Mouse (Mus musculus) MEL (cell line): ENCODE measurements around the gene Tsc2. TPM values are rescaled to one million over a fixed set of nuclear protein-coding genes. Genes with fewer than 3 reads are reported as not detected.
A peak's percentile ranks its signal among the peaks of the same experiment; 100 is the strongest.

ENCODE experiments used
- DNase-seq: peaks from one replicate; pipeline ENCODE4 v3.0.0; 2011; ENCODE audit warnings: low read depth, low spot score
- H3K27ac ChIP-seq: 2 replicates; pipeline ENCODE4 v1.5.1; 2012; ENCODE audit warnings: low read depth, mild to moderate bottlenecking, control low read depth, low read length, moderate library complexity; ENCODE audit not compliant: control insufficient read depth
- H3K27me3 ChIP-seq, 2 experiments: fragments of 150-350 bp in 1 of 2; sonication (generic) in 1 of 2; 2 replicates each; pipeline ENCODE4 v1.6.1; 2012; ENCODE audit warnings: low read length in 2 of 2, mild to moderate bottlenecking in 2 of 2, improper control_type of control experiment in 1 of 2, moderate library complexity in 1 of 2; ENCODE audit not compliant: insufficient read depth in 2 of 2, control insufficient read depth in 1 of 2
- H3K36me3 ChIP-seq, 2 experiments: 2 replicates each; pipeline ENCODE4 v1.6.1; 2012 to 2014; ENCODE audit warnings: low read length in 2 of 2, improper control_type of control experiment in 1 of 2, inconsistent platforms in 1 of 2, mild to moderate bottlenecking in 1 of 2; ENCODE audit not compliant: insufficient read depth in 2 of 2, control insufficient read depth in 1 of 2
- H3K4me1 ChIP-seq, 2 experiments: fragments of 150-350 bp in 1 of 2; sonication (generic) in 1 of 2; 2 replicates each; pipeline ENCODE4 v1.6.1; 2012; ENCODE audit warnings: low read length in 2 of 2, improper control_type of control experiment in 1 of 2, mild to moderate bottlenecking in 1 of 2; ENCODE audit not compliant: insufficient read depth in 2 of 2, control insufficient read depth in 1 of 2
- H3K4me3 ChIP-seq, 2 experiments: fragments of 150-350 bp in 1 of 2; sonication (generic) in 1 of 2; 2 replicates each; pipeline ENCODE4 v1.5.1; 2012; ENCODE audit warnings: low read depth in 2 of 2, low read length in 2 of 2, mild to moderate bottlenecking in 2 of 2, moderate library complexity in 2 of 2, control low read depth in 1 of 2, improper control_type of control experiment in 1 of 2; ENCODE audit not compliant: control insufficient read depth in 1 of 2, insufficient read depth in 1 of 2
- H3K79me2 ChIP-seq: 2 replicates; pipeline ENCODE4 v1.6.1; 2012; ENCODE audit warnings: mild to moderate bottlenecking, low read length, moderate library complexity; ENCODE audit not compliant: control insufficient read depth, poor library complexity, insufficient read depth
- H3K9ac ChIP-seq: 2 replicates; pipeline ENCODE4 v1.6.1; 2012; ENCODE audit warnings: low read depth, mild to moderate bottlenecking, control low read depth, low read length, moderate library complexity; ENCODE audit not compliant: control insufficient read depth, poor library complexity, severe bottlenecking
- H3K9me3 ChIP-seq: fragments of 150-350 bp; sonication (generic); replicated peaks from 2 replicates; pipeline ENCODE4 v1.6.1; 2012; ENCODE audit warnings: mild to moderate bottlenecking, low read length, improper control_type of control experiment, moderate library complexity; ENCODE audit not compliant: insufficient read depth
- CHD1 ChIP-seq: IDR thresholded peaks from 2 replicates; pipeline ENCODE4 v1.6.1; 2012; ENCODE audit warnings: low read depth, mild to moderate bottlenecking, inconsistent platforms, low read length, improper control_type of control experiment
- CHD2 ChIP-seq: IDR thresholded peaks from 2 replicates; pipeline ENCODE4 v1.6.1; 2011; ENCODE audit warnings: low read length, improper control_type of control experiment
- CTCF ChIP-seq, 3 experiments: IDR thresholded peaks in 2 of 3; conservative IDR thresholded peaks in 1 of 3; 2 replicates each; pipeline ENCODE4 v1.5.1; 2011 to 2012; ENCODE audit warnings: low read length in 3 of 3, low read depth in 2 of 3, mild to moderate bottlenecking in 2 of 3, improper control_type of control experiment in 1 of 3, inconsistent platforms in 1 of 3, mixed read lengths in 1 of 3, moderate library complexity in 1 of 3; ENCODE audit not compliant: control insufficient read depth in 1 of 3, insufficient read depth in 1 of 3, poor library complexity in 1 of 3, severe bottlenecking in 1 of 3
- ELF1 ChIP-seq: IDR thresholded peaks from 2 replicates; pipeline ENCODE4 v1.6.1; 2014; ENCODE audit warnings: low read depth, mild to moderate bottlenecking, inconsistent platforms, low read length, improper control_type of control experiment, moderate library complexity
- EP300 ChIP-seq, 2 experiments: IDR thresholded peaks; 2 replicates each; pipeline ENCODE4 v1.6.1; 2011; ENCODE audit warnings: improper control_type of control experiment in 2 of 2, low read length in 2 of 2, low read depth in 1 of 2, mild to moderate bottlenecking in 1 of 2
- ETS1 ChIP-seq: IDR thresholded peaks from 2 replicates; pipeline ENCODE4 v1.6.1; 2012; ENCODE audit warnings: low read depth, mild to moderate bottlenecking, inconsistent platforms, low read length, improper control_type of control experiment, moderate library complexity
- GABPA ChIP-seq: IDR thresholded peaks from 2 replicates; pipeline ENCODE4 v1.6.1; 2012; ENCODE audit warnings: low read depth, mild to moderate bottlenecking, inconsistent platforms, low read length, improper control_type of control experiment, moderate library complexity
- JUND ChIP-seq: IDR thresholded peaks from 2 replicates; pipeline ENCODE4 v1.6.1; 2011; ENCODE audit warnings: low read depth, mild to moderate bottlenecking, improper control_type of control experiment, low read length
- MAFK ChIP-seq: IDR thresholded peaks from 2 replicates; pipeline ENCODE4 v1.6.1; 2011; ENCODE audit warnings: low read depth, mild to moderate bottlenecking, low read length, improper control_type of control experiment, borderline replicate concordance
- MAX ChIP-seq: IDR thresholded peaks from 2 replicates; pipeline ENCODE4 v1.6.1; 2011; ENCODE audit warnings: low read length, improper control_type of control experiment
- MEF2A ChIP-seq: IDR thresholded peaks from 2 replicates; pipeline ENCODE4 v1.6.1; 2014; ENCODE audit warnings: low read depth, mild to moderate bottlenecking, inconsistent platforms, low read length, improper control_type of control experiment; ENCODE audit not compliant: poor library complexity, insufficient replicate concordance, severe bottlenecking; ENCODE audit errors: extremely low read depth
- MXI1 ChIP-seq: IDR thresholded peaks from 2 replicates; pipeline ENCODE4 v1.6.1; 2011; ENCODE audit warnings: mild to moderate bottlenecking, low read depth, low read length, improper control_type of control experiment
- MYB ChIP-seq: IDR thresholded peaks from 2 replicates; pipeline ENCODE4 v1.6.1; 2011; ENCODE audit warnings: mild to moderate bottlenecking, low read depth, low read length, improper control_type of control experiment
- NELFE ChIP-seq: IDR thresholded peaks from 2 replicates; pipeline ENCODE4 v1.6.1; 2011; ENCODE audit warnings: low read depth, low read length, improper control_type of control experiment
- NRF1 ChIP-seq: IDR thresholded peaks from 2 replicates; pipeline ENCODE4 v1.6.1; 2014; ENCODE audit warnings: low read depth, mild to moderate bottlenecking, inconsistent platforms, low read length, improper control_type of control experiment, moderate library complexity; ENCODE audit not compliant: poor library complexity, insufficient read depth, severe bottlenecking
- POLR2AphosphoS2 ChIP-seq: IDR thresholded peaks from 2 replicates; pipeline ENCODE4 v1.6.1; 2011; ENCODE audit warnings: low read length, improper control_type of control experiment
- RAD21 ChIP-seq: IDR thresholded peaks from 2 replicates; pipeline ENCODE4 v1.6.1; 2011; ENCODE audit warnings: mild to moderate bottlenecking, low read depth, low read length, improper control_type of control experiment
- RCOR1 ChIP-seq: IDR thresholded peaks from 2 replicates; pipeline ENCODE4 v1.6.1; 2012; ENCODE audit warnings: low read depth, mild to moderate bottlenecking, inconsistent platforms, low read length, improper control_type of control experiment
- SIN3A ChIP-seq: IDR thresholded peaks from 2 replicates; pipeline ENCODE4 v1.6.1; 2012; ENCODE audit warnings: low read length, improper control_type of control experiment, inconsistent platforms
- SMC3 ChIP-seq: IDR thresholded peaks from 2 replicates; pipeline ENCODE4 v1.6.1; 2011; ENCODE audit warnings: low read depth, low read length, improper control_type of control experiment
- TCF12 ChIP-seq: IDR thresholded peaks from 2 replicates; pipeline ENCODE4 v1.6.1; 2014; ENCODE audit warnings: low read depth, mild to moderate bottlenecking, inconsistent platforms, low read length, improper control_type of control experiment, moderate library complexity
- UBTF ChIP-seq: IDR thresholded peaks from 2 replicates; pipeline ENCODE4 v1.6.1; 2012; ENCODE audit warnings: low read depth, mild to moderate bottlenecking, inconsistent platforms, low read length, improper control_type of control experiment, moderate library complexity, borderline replicate concordance; ENCODE audit not compliant: insufficient read depth
- USF1 ChIP-seq: IDR thresholded peaks from 2 replicates; pipeline ENCODE4 v1.6.1; 2014; ENCODE audit warnings: low read depth, mild to moderate bottlenecking, inconsistent platforms, low read length, improper control_type of control experiment, moderate library complexity
- ZC3H11A ChIP-seq: IDR thresholded peaks from 2 replicates; pipeline ENCODE4 v1.6.1; 2012; ENCODE audit warnings: low read depth, mild to moderate bottlenecking, inconsistent platforms, low read length, improper control_type of control experiment
- ZKSCAN1 ChIP-seq: IDR thresholded peaks from 2 replicates; pipeline ENCODE4 v1.6.1; 2012; ENCODE audit warnings: low read depth, mild to moderate bottlenecking, inconsistent platforms, low read length, improper control_type of control experiment, moderate library complexity
- polyA plus RNA-seq, 2 experiments: library from polyadenylated mRNA; stranded (reverse) in 1 of 2; unstranded in 1 of 2; fragments of >175 nt in 1 of 2; fragments of >200 nt in 1 of 2; gene quantifications; 2 replicates each; pipeline versions ENCODE4 v1.2.1 to v1.2.4; 2012; ENCODE audit warnings: low replicate concordance in 2 of 2, low read depth in 1 of 2; ENCODE audit not compliant: insufficient read length in 2 of 2, insufficient read depth in 1 of 2, missing spikeins in 1 of 2
- total RNA-seq: library from RNA; depleted of rRNA; stranded (reverse); fragments of 300-350 nt; gene quantifications from 2 replicates; pipeline ENCODE4 v1.2.3, GENCODE M21; 2012

The Tsc2 gene
- total and polyA plus RNA-seq, 3 experiments, result 48.8 to 99.2 TPM; not detected in 1

DNA sequence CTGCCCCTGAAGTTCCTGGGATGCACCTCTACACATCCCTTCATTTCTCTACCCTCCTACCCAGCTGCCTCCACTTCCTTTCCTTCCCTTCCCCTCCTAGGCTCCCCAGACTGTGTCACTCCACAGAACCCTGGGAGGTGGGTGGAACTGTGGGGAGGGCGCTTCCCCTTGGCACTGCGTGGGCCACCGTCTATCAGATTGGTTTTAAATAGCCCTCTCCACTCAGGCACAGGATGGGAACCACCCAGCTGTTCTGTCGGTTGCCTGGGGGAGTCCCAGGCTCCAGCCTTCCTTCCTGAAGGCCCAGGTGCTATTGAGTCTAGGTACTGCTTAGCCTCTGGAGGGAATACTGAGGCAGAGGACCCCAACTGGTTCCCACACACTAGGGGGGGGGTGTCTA, 2.6 kb upstream of the Tsc2 start:
- DNase-seq, result no peak
- TF ChIP-seq ELF1 (no peak), MEF2A (0 out of 2 replicates have a peak, but pooled peaks have one; percentile 15)
- no peaks in the 10 kb centered on the region for H3K27me3 ChIP-seq
- H3K4me3 ChIP-seq, result no peak overlapping the region
- H3K4me1 ChIP-seq, result peaks cover 9 to 11% of the 10 kb centered on the region in 2 experiments
- H3K79me2 ChIP-seq, result peaks cover 8% of the 10 kb centered on the region
- H3K27ac ChIP-seq, result no peak overlapping the region
- no peak overlapping the region for H3K9ac ChIP-seq
- H3K9me3 ChIP-seq, result no peaks in the 10 kb centered on the region
- H3K36me3 ChIP-seq, result peaks cover 0 to 5% of the 10 kb centered on the region in 2 experiments; a peak in 2 of 4 replicates

GRCm38 (mm10) chr17:24633831-24634230, 1.4 kb upstream of the Tsc2 start:
- TF ChIP-seq RAD21, result no peak
- TF ChIP-seq, all 39 proteins: peak for 0
- no peak for DNase-seq
- peaks cover 8% of the 10 kb centered on the region for H3K79me2 ChIP-seq
- peak overlapping the region in 1 of 2 experiments; percentile 70; a peak in 1 of 4 replicates for H3K4me3 ChIP-seq
- no peak overlapping the region for H3K27ac ChIP-seq
- H3K36me3 ChIP-seq, result peaks cover 0 to 5% of the 10 kb centered on the region in 2 experiments; a peak in 2 of 4 replicates
- H3K9me3 ChIP-seq, result no peaks in the 10 kb centered on the region
- H3K27me3 ChIP-seq, result no peaks in the 10 kb centered on the region
- H3K9ac ChIP-seq, result no peak overlapping the region
- peaks cover 9 to 11% of the 10 kb centered on the region in 2 experiments for H3K4me1 ChIP-seq

GRCm38 (mm10) chr17:24632813-24633449, 501 bp upstream of the Tsc2 start:
- peak overlapping the region; percentile 73 for H3K27ac ChIP-seq
- H3K36me3 ChIP-seq, result peaks cover 3 to 5% of the 10 kb centered on the region in 2 experiments; a peak in 3 of 4 replicates
- H3K79me2 ChIP-seq, result peaks cover 8% of the 10 kb centered on the region
- peaks cover 9 to 11% of the 10 kb centered on the region in 2 experiments for H3K4me1 ChIP-seq
- peak; percentile 75 for DNase-seq
- peak overlapping the region; percentile 70 to 72 for H3K4me3 ChIP-seq
- no peaks in the 10 kb centered on the region for H3K27me3 ChIP-seq
- H3K9ac ChIP-seq, result peak overlapping the region; percentile 72
- H3K9me3 ChIP-seq, result no peaks in the 10 kb centered on the region
- TF ChIP-seq SIN3A (no peak; the same call in 1 of the 2 replicates), CTCF (IDR thresholded peaks at IDR 0.05 in 2 of 3, conservative IDR thresholded peaks at IDR 0.05 in 1 of 3; ENCODE audit: control insufficient read depth in 1 of 3, insufficient read depth in 1 of 3, low read depth in 2 of 3, low read length in 3 of 3, poor library complexity in 1 of 3, severe bottlenecking in 1 of 3) (no peak), GABPA (no peak), MXI1 (peak; percentile 83), SMC3 (no peak), TCF12 (no peak), ETS1 (peak; percentile 50), CHD1 (no peak), MYB (no peak), ELF1 (no peak), POLR2AphosphoS2 (no peak), NELFE (no peak), EP300 (IDR thresholded peaks at IDR 0.05; ENCODE audit: low read depth in 1 of 2, low read length in 2 of 2) (no peak), USF1 (peak; percentile 26; the same call in 1 of the 2 replicates), CHD2 (no peak), RCOR1 (no peak), JUND (no peak), ZC3H11A (no peak), ZKSCAN1 (peak; percentile 93), UBTF (no peak), MAX (no peak), MAFK (no peak), NRF1 (no peak)
